Mouse (Mus musculus) testis, adult 2 months (tissue): Measurements from ENCODE around the gene Arhgap6.

Experiments used
- CTCF ChIP-seq: fragments of 200-500 bp; IDR thresholded peaks from 2 replicates; pipeline ENCODE4 v1.5.1; 2012; ENCODE audit warnings: low read depth, mild to moderate bottlenecking, inconsistent platforms, low read length, moderate library complexity; ENCODE audit not compliant: control insufficient read depth, insufficient read depth, insufficient replicate concordance
- POLR2A ChIP-seq: fragments of 200-500 bp; IDR thresholded peaks from 2 replicates; pipeline ENCODE4 v1.6.1; 2012; ENCODE audit warnings: low read depth, mild to moderate bottlenecking, inconsistent platforms, low read length, moderate library complexity; ENCODE audit not compliant: control insufficient read depth

DNA sequence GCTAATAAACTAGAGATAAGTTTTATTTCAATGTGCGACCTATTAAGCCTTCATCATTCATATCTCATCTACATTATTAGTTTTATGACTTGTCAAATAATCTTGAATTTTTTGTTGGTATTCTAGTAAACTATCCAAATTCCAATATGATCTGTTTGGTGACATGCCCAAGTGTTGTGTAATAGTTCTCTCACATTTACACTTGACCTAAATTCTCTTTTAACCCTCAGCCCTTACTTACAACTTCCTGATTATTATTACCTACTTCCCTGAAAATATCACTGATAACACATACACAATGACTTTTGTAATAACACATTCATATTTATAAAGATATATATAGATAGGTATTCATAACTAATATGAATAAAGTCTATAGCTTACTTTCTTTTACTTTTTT, 461.0 kb downstream of the Arhgap6 start:
- TF ChIP-seq CTCF (no peak), POLR2A (no peak)
